Mouse (Mus musculus) small intestine, adult 2 months (tissue): ENCODE results near the gene Tnfrsf17. TPM values are rescaled to one million over a fixed set of nuclear protein-coding genes. Genes with fewer than 3 reads are reported as not detected.

Experiments used
- H3K27ac ChIP-seq: fragments of 200-500 bp; 2 replicates; pipeline ENCODE4 v1.5.1; 2012; ENCODE audit warnings: low read depth, low read length, control low read depth, inconsistent platforms; ENCODE audit not compliant: insufficient read depth
- H3K27me3 ChIP-seq: fragments of 200-500 bp; 2 replicates; pipeline ENCODE4 v1.6.1; 2012; ENCODE audit warnings: mild to moderate bottlenecking, moderate library complexity, low read length, inconsistent platforms; ENCODE audit not compliant: control insufficient read depth, insufficient read depth
- H3K36me3 ChIP-seq: fragments of 200-500 bp; 2 replicates; pipeline ENCODE4 v1.6.1; 2012; ENCODE audit warnings: mild to moderate bottlenecking, low read length, control low read depth, inconsistent platforms; ENCODE audit not compliant: control insufficient read depth, insufficient read depth
- H3K4me1 ChIP-seq: fragments of 200-500 bp; 2 replicates; pipeline ENCODE4 v1.6.1; 2012; ENCODE audit warnings: low read length, inconsistent platforms, mixed read lengths; ENCODE audit not compliant: control insufficient read depth, insufficient read depth, insufficient read length
- H3K4me3 ChIP-seq: fragments of 200-500 bp; 2 replicates; pipeline ENCODE4 v1.5.1; 2012; ENCODE audit warnings: low read depth, mild to moderate bottlenecking, control low read depth, inconsistent platforms, low read length, moderate library complexity
- CTCF ChIP-seq: fragments of 200-500 bp; IDR thresholded peaks from 2 replicates; pipeline ENCODE4 v1.5.1; 2012; ENCODE audit warnings: low read depth, mild to moderate bottlenecking, control low read depth, inconsistent platforms, low read length, moderate library complexity, mixed read lengths; ENCODE audit not compliant: insufficient replicate concordance, insufficient read length; ENCODE audit errors: extremely low read depth
- POLR2A ChIP-seq: fragments of 200-500 bp; IDR thresholded peaks from 2 replicates; pipeline ENCODE4 v1.6.1; 2012; ENCODE audit warnings: low read depth, mild to moderate bottlenecking, control low read depth, inconsistent platforms, low read length, moderate library complexity
- WGBS: fragments of 180-500 bp; shearing (Covaris S2); methylation state at CpG from one replicate; pipeline ENCODE4 v1.1.7; 2018; 5-methylcytosine and 5-hydroxymethylcytosine counted together
- polyA plus RNA-seq: library from polyadenylated mRNA; depleted of rRNA; stranded (reverse); fragments of >200 nt; gene quantifications from 2 replicates; pipeline ENCODE4 v1.2.3, GENCODE M21; 2012

The Tnfrsf17 gene
- polyA plus RNA-seq, 1 experiment, result 12.2 TPM

GRCm38 (mm10) chr16:11315786-11316320 is 2.2 kb downstream of the Tnfrsf17 start:
- WGBS, result 24% methylated on average over 5 of the region's 5 CpGs
- no peaks in the 10 kb centered on the region; the same call in 1 of the 2 replicates for H3K4me1 ChIP-seq
- no peak overlapping the region for H3K27ac ChIP-seq

DNA sequence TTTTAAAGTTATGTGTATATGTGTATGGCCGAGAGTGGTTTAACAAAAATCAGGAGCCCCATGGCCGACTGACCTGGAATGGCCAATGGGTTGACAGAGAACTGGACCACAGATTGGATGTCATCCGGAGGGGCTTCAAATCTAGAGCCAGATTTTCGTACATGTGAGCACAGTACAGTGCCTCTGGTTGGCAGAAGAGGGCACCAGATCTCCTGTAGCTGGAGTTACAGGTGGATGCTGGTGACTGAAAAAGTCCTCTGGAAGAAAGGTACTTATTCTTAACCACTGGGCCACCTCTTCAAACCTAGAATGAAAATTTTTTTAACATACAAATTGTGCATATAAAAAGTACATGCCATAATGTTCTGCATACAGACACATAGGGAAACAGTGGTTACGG is 3.1 kb downstream of the Tnfrsf17 start:
- 64% methylated on average over 5 of the region's 5 CpGs for whole genome bisulfite sequencing

More at GRCm38 (mm10) chr16:11315786-11316320, 2.2 kb downstream of the Tnfrsf17 start:
- H3K4me3 ChIP-seq, result no peak overlapping the region
- TF ChIP-seq CTCF, result no peak
- no peak for TF ChIP-seq POLR2A
- H3K27me3 ChIP-seq, result no peaks in the 10 kb centered on the region
- H3K36me3 ChIP-seq, result no peaks in the 10 kb centered on the region

GRCm38 (mm10) chr16:11317324-11317723 is 3.7 kb downstream of the Tnfrsf17 start:
- Histone ChIP-seq H3K27me3 (no peaks in the 10 kb centered on the region), H3K4me3 (no peak overlapping the region), H3K27ac (no peak overlapping the region; the same call in 1 of the 2 replicates), H3K4me1 (no peaks in the 10 kb centered on the region; the same call in 1 of the 2 replicates), H3K36me3 (no peaks in the 10 kb centered on the region)
- 68% methylated on average over 6 of the region's 6 CpGs for WGBS
- TF ChIP-seq POLR2A (no peak), CTCF (no peak)

More for the DNA sequence above, 3.1 kb downstream of the Tnfrsf17 start:
- no peak overlapping the region for H3K27ac ChIP-seq
- TF ChIP-seq CTCF (no peak; the same call in 1 of the 2 replicates), POLR2A (no peak)
- no peaks in the 10 kb centered on the region for H3K36me3 ChIP-seq
- H3K4me1 ChIP-seq, result no peaks in the 10 kb centered on the region; the same call in 1 of the 2 replicates
- H3K27me3 ChIP-seq, result no peaks in the 10 kb centered on the region
- H3K4me3 ChIP-seq, result no peak overlapping the region

- WGBS, result 5% methylated on average over 61 of the region's 61 CpGs
- TF ChIP-seq CTCF, result no peak
- peak; percentile 76; the same call in 1 of the 2 replicates for TF ChIP-seq POLR2A
- Histone ChIP-seq H3K4me1 (peaks cover 3% of the 10 kb centered on the region; the same call in 1 of the 2 replicates), H3K27ac (peak within 1 kb of the TSS; percentile 48), H3K36me3 (no peaks in the 10 kb centered on the region), H3K4me3 (peak within 1 kb of the TSS; percentile 80), H3K27me3 (no peaks in the 10 kb centered on the region)
Observed at GRCm38 (mm10) chr16:11322409-11323323, 9.1 kb downstream of the Tnfrsf17 start, which contains the start of gene Snx29. Gene Snx29, plus strand, starts transcription at chr16:11322908.

GRCm38 (mm10) chr16:11323324-11324051 is 9.9 kb downstream of the Tnfrsf17 start:
- H3K4me3 ChIP-seq, result peak overlapping the region; percentile 80
- TF ChIP-seq CTCF (no peak), POLR2A (no peak)
- H3K4me1 ChIP-seq, result peaks cover 4% of the 10 kb centered on the region; the same call in 1 of the 2 replicates
- peak overlapping the region; percentile 38 for H3K27ac ChIP-seq
- no peaks in the 10 kb centered on the region for H3K27me3 ChIP-seq
- H3K36me3 ChIP-seq, result no peaks in the 10 kb centered on the region
- 3% methylated on average over 17 of the region's 17 CpGs for WGBS

GRCm38 (mm10) chr16:11330081-11330800 is 16.6 kb downstream of the Tnfrsf17 start:
- Histone ChIP-seq H3K4me1 (peaks cover 27% of the 10 kb centered on the region), H3K36me3 (no peaks in the 10 kb centered on the region), H3K4me3 (no peak overlapping the region), H3K27me3 (no peaks in the 10 kb centered on the region), H3K27ac (peak overlapping the region; percentile 72)
- WGBS, result 62% methylated on average over 3 of the region's 3 CpGs
- TF ChIP-seq CTCF, result no peak
- no peak for TF ChIP-seq POLR2A
